Mouse (Mus musculus) A20 (cell line): ENCODE measurements around the gene Foxn1.
A peak's percentile ranks its signal among the peaks of the same experiment; 100 is the strongest.

Experiments used
- DNase-seq: peaks from one replicate; pipeline ENCODE4 v3.0.0-alpha.2; 2011; ENCODE audit warnings: low read depth, low spot score

The Foxn1 gene

DNA sequence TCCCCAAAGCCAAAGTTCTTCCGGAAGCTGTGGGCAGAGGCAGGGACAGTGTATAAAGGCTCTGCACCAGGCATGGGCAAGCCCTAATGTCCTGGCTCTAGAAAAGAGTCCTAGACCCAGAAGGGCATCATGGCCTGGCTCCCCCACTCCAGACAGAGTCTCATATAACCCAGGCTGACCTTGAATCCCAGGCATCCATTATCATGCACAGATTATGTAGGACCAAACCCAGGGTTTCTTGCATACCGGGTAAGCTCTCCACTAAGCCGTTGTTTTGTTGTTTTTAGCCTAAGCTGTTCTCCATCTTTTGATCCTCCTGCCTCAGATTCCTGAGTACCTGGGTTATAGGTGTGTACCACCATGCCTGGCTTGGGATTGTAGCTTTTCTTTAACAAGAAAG lies 14.6 kb upstream of the Foxn1 start:
- DNase-seq = no peak

GRCm38 (mm10) chr11:78399680-78400079 lies 13.3 kb upstream of the Foxn1 start:
- peak; percentile 67 for DNase-seq

- no peak for DNase-seq
Observed at GRCm38 (mm10) chr11:78398212-78398611, 11.9 kb upstream of the Foxn1 start.

DNA sequence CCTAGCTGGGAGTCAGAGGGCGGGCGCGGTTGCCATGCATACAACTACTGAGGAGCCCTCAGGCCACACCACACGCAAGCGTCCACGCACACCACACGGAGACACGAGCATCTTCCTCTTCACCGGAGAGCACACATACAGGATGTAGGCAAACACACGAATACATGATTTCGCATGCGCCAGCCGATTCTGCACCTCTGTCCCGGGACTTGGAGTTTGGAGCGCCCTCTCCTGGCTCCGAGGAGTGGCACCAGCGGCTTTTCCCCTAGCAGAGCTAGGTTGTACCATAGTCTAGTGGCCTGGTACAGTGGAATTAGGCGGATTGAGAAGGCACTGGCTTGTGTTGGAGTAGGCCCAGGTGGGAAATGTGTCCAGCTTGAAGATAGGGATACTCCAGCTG lies 11.0 kb upstream of the Foxn1 start:
- peak; percentile 78 for DNase-seq

- no peak for DNase-seq
Observed at GRCm38 (mm10) chr11:78396950-78397349, 10.6 kb upstream of the Foxn1 start.

GRCm38 (mm10) chr11:78392728-78393127 lies 6.4 kb upstream of the Foxn1 start:
- DNase-seq = no peak

DNA sequence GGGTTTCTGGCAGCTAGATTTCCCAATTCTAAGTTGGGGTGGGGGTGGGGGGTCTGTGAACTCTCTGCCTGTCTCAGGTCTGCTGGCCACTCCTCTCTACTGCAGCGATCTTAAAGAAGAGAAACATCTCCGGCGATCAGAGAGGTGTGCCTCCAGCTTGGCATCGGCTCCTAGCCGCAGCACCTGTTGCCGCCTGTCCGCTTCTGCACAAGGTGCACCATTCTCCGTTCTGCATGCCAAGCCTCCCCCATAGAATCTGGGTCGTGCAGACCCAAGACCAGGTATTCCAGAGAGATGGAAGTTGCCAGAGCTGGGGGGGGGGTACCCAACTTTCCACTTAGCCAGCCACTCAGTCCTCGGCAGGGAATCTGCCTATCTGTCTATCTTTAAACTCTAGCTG lies 582 bp downstream of the Foxn1 start:
- DNase-seq = no peak

DNA sequence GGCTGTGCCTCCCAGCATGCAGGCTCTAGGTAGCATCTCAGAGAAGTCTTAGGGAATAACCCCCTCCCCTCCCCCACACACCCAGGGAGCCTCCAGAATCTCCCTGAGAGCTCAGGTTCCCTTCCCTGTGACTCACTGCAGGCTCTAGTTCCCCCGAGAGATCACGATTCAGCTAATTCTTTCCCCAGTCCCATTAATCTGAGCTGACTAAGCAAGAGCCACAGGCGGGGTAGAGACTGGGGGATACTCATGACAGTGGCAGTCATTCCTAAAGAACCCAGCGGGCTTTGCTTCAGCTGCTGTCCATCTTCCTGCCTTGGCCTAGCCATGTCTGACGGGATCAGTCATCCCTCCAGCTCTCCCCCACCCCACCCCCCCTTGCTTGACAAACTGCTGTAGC lies 3.7 kb downstream of the Foxn1 start:
- no peak for DNase-seq

DNA sequence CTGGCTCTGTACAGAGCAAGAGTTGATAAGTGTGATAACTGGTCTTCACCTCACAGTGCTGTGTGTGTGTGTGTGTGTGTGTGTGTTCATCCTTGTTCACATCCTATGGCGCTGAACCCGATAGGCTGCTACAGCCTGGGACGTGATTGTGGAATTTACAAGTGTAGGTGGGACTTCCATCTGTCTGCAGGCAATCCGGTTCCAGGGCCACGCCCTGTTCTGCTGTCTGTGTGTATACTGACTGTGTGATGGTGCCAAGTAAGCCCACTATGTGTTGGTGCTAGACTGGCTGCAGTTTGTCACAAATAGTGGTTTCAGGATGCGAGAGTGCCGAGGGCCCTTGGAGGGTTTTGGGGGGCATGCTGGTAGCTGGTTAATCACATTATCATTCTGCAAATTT lies 4.1 kb downstream of the Foxn1 start:
- DNase-seq = no peak

DNA sequence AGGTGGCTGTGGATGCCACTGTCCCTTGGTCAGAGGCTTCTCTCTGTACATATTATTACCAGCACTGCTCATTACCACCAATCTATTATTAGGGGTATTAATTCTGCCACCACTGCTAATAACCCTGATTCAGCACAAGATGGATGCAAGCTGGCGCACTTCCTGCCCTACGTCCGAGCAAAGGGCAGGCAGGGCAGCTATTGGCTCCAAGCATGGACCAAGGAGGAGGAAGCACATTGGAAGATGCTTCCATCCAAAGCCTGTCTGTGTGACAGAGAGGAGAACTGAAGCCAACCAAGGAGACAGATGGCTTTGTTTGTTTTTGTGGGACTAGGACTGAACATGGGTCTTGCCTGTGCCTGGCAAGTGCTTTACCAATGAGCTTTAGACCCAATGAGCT lies 5.4 kb downstream of the Foxn1 start:
- DNase-seq = no peak

DNA sequence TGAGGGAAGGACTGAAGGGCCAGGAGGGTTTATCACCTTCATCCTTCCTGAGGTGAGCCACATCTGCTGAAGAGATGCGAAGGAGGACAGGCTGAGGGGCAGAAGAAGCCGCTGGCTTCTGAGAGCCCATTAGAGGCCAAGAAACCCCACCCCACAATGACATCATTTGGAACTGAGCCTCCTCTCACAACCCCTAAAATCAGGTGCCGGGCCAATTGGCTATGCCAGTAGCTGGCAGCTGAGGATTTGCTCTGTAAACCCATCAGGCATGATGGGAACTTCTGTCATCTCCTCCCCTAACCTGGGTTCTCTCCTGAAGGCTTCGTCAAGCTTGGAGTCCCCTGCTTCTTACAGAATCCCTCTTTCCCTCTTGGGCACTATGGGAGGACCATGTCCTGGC lies 6.0 kb downstream of the Foxn1 start:
- no peak for DNase-seq

DNA sequence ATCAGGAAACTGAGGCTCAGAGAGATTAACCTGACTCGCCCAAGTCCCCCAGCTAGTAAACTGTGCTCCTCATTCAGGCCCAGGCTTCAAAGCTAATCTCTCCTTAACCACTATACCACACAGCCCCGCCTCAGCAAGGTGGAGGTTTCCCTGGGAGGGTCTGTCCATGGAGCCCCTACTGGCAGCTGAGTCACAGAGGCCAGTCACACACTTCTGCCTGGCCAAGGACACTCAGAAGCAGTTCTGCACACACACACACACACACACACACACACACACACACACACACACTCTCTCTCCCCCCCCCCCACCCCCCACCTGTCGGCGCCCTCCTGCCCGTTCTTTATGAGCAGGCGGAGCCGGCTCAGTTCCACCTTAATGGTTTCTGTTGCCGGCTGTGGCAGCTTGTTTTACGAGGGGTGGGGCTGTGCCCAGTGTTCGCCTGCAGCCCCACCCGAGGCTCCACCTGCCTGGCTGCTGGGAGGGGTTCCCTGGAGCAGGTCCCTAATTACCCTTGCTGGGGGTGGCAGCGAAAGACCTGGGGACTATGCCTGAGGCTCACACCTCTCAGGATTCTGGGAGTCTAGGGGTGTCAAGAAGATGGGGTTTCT lies 8.7 kb downstream of the Foxn1 start:
- DNase-seq = peak; percentile 50

- no peak for DNase-seq
Observed at GRCm38 (mm10) chr11:78374147-78374546, 12.2 kb downstream of the Foxn1 start.

DNA sequence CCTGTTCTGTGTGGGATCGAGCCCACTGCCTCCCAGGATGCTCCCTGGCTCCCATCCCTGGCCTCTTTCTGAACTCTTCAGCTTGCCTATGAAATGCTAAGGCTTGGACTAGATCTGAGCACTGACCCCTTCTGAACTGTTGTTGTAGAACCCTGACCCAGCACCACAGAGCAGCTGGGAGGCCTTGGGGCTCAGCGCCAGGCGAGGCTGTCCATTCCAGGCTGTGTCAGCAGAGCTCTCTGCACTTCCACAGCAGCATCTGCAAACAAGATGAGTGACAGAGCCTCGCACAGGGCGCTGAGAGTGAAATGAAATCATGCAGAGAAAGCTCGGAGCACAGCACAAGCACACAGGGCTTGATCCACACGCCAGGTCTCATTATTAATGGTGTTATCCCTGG lies 13.7 kb downstream of the Foxn1 start:
- no peak for DNase-seq

DNA sequence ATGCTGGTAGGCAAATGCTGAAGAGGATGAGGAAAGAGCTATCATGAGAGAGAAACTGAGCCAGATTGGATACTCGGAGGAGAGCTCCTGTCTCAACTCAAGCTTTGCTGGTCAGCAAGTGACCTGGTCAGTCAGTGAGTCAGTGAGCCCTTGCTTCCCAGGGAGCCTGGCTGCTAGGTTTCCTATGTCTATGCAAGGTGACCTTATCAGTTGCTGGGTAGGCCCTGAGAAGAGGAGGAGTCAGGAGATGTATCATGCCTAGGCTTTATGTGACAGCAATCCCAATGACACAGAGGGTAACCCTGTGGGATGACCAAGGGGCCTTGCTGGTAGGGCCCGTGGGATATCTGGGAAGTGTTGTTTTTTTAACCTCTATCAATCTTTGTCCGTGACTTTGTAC lies 14.2 kb downstream of the Foxn1 start:
- DNase-seq = no peak

- no peak for DNase-seq
Observed at GRCm38 (mm10) chr11:78371711-78372110, 14.6 kb downstream of the Foxn1 start.

- no peak for DNase-seq
Observed at GRCm38 (mm10) chr11:78370389-78370788, 16.0 kb downstream of the Foxn1 start.

DNA sequence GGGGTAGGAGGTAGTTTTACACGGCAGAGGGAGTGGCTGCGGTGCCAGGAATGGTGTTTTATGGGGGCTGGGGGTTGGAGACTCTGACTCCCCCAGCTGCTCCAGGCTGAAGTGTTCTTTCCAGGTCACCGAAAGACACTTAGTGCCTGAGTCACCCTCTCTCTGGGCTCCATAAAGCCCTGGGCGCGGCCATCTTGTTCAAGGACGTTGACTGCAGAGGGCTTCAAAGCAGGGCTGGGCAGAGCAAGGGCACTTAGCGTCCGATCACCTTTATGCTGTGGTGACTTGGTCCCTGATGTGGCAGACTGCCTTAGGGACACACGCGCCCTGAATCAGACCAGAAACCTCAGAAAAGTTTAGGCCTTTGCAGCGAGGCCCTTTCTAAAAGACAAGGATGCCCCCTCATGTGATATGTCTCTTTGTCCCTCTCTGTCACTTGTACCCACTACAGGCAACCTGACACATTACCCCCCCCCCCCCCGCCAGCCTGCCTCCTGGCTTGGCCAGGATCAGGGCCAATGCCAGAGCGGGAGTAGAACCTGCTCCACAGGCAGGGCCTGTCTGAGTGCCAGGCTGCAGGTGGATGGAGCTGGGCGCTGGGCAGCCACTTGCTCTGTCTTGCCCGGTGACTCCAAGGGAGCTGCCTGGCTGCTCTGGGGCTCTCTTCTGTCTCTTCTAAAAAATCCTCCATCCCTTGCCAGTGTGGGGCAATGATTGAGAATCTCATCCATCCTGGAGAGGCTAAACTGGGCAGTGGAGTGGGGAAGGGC lies 18.7 kb downstream of the Foxn1 start:
- DNase-seq = no peak

- DNase-seq = no peak
Observed at GRCm38 (mm10) chr11:78364103-78364502, 22.3 kb downstream of the Foxn1 start.

DNA sequence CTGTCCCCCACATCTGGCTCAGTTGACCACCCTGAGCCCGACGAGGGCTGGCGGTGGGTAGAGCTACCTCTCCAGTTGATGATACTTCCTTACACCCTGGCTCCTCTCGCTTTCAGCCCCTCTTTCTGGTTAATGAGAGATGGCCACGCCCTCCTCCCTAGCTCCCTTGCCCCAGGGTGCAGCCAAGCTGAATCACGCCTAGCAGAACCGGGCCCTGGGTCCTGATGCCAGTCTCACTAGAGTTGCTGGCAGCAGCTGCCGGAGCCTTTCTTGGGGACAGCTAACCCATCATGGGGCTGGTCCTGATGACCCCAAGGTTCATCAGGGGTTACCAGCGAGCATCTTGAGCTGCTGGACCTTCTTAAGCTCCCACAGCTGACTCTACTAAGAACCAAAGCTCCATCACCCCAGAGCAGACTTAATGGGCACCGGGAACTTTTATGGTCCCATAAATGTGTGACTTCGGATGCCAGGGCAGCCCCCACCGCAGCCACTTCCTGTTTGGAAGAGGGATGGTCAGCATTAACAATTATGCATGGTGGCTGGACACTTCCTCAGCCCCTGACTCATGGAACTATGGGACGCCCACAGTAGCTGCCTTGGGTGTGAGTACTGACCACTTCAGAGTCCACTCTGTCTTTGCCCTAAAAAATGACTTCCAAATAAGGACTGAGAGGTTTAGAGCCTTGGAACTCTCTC lies 22.9 kb downstream of the Foxn1 start:
- no peak for DNase-seq

DNA sequence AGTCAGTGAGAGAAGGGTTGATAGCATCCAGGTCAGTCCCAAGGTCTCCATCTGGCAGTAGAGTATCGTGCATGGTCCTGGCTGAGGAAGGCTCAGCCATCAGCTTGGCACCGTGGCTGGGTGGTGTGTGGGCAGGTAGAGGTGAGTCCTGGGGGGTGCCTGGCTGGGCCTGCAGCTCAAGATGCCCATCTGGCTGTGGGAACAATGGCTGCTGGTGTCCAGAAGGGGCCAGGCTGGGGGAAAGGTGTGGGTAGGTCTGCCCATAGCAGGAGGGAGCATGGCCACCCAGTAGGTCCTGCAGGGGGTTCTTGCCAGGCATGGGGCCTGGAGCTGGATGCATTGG lies 25.6 kb downstream of the Foxn1 start:
- DNase-seq = no peak

DNA sequence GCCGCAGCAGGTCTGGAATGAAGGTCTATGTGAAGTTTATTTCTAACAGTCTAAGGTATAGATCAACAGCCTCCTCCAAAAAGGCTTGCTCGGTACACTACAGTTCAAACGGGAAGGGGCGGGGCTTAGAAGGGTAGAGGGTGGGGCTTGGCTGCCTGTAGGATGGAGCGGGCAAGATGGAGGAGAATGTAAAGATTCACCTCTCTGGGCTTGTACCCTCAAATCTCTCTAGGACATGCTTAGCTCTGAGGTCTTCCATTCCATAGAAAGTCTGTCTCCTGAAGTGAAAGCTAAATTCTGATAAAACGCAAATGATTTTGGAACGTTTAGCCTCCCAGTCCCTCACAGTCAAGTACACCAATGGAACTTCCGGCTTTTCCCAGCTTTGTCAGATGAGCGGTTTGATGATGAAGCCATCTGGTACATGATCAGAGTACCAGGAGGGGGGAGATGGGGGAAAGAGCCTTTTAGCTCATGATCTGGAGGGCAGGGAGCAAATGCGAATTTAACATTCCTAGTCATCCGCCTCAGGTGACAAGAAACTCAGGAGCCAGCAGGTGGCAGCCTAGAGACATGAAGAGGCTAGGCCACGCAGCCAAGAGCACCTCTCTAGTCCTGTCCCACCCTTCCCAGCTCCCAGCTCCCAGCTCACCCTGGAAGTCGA lies 26.1 kb downstream of the Foxn1 start:
- peak; percentile 85 for DNase-seq
